Mouse (Mus musculus): ENCODE results near the gene Rrp15. TPM values are rescaled to one million over a fixed set of nuclear protein-coding genes. Genes with fewer than 3 reads are reported as not detected.

The Rrp15 gene
- polyA plus RNA-seq, 1 experiment = 16.1 TPM

DNA sequence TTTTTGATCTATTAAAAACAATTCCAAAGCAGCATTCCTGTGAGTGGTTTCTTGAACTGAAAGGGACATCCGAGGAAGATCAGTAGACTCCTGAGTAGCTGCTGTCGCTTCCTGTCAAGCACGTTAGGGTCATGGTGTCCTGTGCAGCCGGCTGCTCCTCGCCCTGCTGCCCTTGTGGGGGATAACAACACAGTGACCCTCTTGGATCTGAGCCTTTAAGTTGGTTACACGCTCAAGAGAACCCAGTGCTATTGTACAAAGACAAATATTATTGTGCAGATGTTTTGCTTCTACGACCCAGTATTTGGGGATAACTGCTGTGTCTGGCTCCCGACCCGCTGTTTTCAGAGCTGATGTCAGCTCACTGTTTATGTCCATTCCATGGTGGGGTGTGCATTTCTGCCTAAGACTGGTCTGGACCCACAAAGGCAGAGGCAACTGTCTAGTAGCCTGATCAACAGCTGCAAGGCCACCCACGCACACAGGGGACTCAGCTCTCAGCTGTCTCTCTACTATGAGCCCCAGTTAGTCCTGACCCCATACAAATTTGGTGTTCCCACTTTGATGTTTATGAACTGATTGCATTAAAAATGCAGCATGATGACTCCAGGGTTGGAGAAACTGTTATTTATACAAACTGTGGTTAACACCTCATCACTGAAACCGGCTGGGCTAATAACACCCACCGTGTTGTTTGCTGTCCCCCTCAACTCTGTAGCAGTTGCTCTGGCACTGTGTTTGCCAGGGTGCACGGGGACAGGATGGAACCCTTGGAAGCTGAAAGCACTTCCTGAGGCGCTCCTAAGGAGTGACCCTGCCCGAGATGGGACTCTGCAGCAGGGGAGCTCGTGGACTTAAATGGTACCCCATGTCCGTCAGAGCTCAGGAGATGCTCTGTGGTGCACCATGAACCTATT lies 33.9 kb downstream of the Rrp15 start:
- no peak for DNase-seq (ENCODE audit: extremely low spot score in 1 of 2, low spot score in 1 of 2)

DNA sequence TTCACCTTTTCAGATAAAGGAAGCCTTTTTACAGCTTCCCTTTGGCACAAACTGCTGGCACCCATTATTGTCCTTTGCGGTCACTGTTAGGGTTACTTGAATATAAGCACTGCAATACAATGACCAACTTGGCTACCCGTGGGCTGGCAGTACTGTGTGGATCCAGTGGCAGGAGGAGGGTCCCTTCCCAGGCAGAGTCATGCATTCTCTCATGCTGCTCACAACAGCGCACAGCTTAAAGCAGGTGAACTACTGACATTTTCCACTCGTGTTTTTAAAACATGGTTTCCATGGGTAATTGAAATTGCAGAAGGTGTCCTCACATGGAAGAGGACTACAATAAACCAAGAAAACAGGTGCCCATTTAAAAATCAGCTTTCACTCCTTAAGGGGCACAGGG lies 34.9 kb downstream of the Rrp15 start:
- no peak for DNase-seq (ENCODE audit: extremely low spot score in 1 of 2, low spot score in 1 of 2)

DNA sequence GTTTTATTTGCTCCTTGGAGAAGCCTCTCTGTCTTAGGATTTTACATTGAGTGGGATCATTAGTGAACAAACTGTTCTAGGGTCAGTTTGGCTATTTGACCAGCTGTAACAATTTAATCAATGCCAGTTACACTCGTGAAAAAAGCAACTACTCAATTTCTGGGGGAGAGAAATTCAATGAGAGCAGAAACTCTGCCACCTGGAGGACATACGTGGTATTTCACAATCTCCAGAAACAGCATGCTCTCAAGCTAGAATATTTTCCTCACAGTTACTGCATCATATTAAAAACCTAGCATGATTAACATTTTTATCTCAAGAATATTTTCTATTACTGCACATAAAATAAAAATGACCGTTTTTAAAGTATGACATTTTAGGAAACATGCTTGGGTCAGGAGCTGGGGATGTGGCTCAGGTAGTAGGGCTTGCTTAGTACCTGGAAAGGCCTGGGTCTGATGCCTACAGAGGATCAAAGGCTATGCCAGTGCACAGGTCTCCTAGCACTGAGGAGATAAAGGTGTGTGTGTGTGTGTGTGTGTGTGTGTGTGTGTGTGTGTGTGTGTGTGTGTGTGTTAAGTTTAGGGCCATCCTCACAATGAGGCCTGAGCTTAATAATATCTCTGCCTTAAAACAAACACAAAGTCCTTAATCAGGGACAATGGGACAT lies 36.2 kb downstream of the Rrp15 start:
- peak in 1 of 2 experiments; percentile 79 for DNase-seq (ENCODE audit: extremely low spot score in 1 of 2, low spot score in 1 of 2)

DNA sequence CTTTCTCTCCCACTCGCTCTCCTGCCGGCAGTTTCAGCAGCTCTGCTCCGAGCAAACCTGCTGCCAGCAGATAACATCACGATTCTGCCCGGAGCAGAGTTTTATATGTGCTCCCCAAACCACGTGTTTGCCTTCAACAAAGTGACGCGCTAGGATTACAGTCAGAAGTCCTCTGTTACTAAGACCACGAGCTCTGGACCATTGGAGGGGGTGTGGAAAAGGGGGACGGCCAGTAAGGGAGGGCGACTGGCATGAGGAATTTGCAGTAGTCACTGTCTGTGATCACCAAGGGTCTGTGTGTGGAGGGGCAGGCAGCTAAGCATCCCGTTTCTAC lies 43.3 kb downstream of the Rrp15 start, which contains the start of gene Tgfb2:
Gene Tgfb2 (minus strand): TSS at position 75 of the 334 bp plus-strand sequence.
- peak in 1 of 2 experiments; percentile 48 for DNase-seq (ENCODE audit: extremely low spot score in 1 of 2, low spot score in 1 of 2)

DNA sequence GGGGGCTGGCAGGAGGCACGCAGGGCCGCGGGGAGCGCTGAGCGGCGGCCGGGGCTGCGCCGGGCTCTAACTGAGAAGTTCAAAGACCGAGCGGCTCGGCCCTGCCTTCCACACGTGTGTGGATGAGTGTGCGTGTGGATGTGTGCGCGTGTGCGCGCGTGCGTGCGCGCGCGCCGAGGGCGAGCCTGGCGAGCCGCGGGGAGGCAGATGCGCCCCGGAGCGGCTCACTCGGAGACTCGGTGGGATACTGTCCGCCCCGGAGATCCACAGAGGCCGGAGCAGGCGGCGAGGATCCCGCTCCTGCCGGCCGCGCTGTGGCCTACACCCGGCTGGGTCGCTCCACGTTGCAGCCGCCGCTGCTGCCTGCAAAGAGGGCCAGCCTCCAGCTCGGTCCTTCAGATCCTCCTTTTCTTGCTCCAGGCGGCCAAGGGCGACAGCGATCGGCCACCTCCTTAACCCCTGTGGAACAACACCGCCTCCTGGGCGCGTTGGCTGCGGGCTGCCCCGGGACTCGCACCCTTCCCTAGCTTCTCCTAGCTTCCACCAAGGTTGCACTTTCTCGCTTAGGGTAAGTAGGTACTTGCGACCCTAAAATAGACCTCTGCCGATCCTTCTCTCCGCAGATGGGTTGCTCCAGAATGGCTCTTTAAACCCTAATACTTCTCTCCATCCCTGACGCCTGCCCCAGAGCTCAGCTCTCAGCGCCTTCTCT lies 43.8 kb downstream of the Rrp15 start:
- DNase-seq (ENCODE audit: extremely low spot score in 1 of 2, low spot score in 1 of 2) = peak in 1 of 2 experiments; percentile 45

DNA sequence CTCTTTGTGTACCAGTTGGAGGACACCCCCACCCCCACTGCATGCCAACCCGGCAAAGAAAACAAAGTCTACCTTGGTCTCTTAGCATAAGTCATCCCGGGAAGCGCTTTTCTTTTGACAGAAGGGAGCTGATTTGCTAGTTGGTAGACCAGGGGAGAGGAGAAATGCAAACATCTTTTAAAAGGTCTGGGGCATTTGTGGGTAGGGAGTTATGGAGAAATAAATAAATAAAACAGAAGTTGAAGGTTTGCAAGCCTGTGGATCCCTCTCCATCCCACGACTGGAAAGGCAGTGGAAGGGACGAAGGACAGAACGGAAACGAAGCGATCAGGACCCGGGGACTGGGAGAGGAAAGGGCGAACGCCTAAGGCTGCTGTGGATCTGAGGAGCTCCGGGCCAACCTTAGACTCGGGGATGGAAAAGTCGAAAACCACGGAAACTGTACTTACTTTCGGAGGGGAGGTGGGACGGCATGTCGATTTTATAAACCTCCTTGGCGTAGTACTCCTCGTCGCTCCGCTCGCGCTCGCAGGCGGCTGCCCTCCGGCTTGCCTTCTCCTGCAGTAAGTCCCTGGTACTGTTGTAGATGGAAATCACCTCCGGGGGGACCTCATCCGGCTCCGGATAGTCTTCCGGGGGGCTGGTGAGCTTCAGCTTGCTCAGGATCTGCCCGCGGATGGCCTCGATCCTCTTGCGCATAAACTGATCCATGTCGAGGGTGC lies 45.0 kb downstream of the Rrp15 start:
- no peak for DNase-seq (ENCODE audit: extremely low spot score in 1 of 2, low spot score in 1 of 2)

DNA sequence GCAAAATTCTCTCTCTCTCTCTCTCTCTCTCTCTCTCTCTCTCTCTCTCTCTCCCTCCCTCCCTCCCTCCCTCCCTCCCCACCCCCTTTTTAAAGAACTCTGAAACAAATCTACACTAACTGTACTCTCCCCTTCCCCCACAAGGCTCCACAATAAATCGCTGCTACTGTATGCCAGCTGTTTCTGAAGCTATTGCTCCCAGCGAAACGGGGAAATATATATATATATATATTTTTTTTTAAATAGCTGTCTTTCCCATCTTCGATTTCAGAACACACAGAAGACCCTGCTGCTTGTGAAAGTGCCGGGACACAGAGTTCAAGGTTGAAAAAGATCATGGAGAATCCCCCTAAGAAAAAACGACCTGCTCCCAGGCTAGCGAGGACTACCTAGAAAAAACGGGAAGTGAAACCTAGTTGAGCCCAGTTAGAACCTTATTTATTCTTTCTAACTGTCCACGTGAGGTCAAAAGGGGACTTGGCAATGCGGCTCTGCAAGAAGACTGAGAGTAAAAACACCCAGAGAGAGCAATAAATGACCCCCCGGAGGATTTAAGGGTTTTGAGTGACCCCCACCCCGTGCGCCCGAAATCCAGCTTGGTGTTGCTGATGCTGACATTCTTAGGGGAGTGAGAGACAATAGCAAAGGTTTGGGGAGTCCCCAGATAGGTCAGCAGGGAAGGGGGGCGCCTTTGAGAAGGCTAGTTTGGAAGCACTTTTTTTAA lies 45.7 kb downstream of the Rrp15 start:
- no peak for DNase-seq (ENCODE audit: extremely low spot score in 1 of 2, low spot score in 1 of 2)

DNA sequence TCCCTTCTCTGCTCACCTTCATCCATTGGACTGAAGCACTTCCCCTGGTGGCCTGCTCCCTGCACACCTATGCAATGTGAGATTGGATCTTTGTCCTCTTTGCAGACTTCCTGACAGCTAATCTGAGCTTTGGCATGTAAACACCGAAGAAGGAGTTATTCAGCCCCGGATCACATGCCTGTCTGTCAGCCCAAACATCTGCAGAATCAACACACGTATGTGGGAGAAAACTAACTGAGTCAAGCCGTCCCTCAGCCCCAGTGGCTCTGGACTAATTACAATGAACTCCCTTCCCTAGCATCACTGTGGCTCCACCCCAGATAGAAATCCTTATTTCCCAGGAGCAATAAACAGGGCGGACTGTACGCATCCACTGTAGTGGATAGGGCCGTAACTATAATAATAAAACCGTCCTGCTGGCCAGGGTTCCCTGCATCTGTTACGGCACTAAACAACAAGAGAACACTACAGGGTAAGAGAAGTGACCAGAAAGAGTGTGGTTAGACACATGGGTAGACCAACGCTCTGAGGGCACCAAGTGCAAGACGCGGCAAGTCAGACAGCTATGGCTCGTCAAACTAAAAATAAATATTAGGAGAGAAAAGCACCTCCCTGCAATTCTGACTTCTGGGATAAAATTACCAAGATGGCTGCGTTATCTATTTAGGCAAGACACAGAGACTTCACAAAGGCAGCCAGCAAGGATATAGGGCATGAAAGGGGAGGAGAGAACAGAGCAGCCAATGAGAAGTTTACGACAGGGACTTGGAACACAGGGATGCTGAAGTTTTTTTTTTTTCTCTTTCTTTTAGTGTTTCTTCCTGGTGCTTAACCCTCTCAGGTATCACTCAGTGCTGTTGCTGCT lies 46.5 kb downstream of the Rrp15 start:
- DNase-seq (ENCODE audit: extremely low spot score in 1 of 2, low spot score in 1 of 2) = no peak

DNA sequence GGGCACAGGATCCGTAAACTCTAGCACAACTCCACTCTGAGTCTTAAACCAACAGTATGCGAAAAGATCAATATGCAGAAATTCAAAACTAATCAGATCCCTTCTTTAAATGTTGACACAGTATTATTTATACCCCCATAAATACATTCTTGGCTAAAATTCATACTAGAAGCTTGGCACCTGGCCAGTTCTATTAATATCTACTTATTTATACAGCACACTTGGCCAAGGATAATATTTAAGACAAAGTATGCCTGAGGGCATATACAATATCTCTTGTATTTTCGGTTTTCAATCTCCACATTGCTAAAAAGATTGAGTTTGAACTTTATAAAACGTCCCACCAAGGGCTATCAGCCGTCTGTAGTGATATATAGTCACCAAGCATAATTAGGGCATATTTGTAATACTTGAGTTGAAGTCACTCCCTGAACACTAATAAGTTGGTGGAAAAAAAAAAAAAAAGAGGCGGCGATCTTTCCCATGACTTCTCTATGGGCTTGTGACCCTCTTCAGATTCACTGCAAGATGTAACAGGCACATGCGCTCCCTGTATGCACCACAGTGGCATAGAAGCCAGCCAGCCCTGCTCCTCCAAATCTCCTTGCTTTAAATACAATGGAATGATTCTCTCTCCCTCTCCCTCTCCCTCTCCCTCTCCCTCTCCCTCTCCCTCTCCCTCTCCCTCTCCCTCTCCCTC lies 47.8 kb downstream of the Rrp15 start:
- no peak for DNase-seq (ENCODE audit: extremely low spot score in 1 of 2, low spot score in 1 of 2)

DNA sequence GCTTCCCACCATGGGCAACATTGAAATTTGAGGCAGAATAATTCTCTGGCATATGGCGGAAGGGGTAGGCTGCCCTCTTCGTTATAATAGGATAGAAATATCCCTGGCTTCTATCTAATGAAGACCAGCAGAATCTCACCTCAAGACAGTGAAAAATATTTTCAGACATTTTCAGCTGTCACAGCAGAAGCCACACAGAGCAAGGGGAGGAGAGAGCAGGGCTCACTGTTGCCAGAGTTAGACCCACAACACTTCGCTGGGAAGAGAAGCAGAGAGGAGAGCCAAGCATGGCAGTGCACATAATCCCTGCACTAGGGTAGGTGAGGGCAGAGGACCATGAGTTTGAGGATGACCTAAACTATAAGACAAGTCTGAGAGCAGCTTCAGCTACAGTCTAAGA lies 48.7 kb downstream of the Rrp15 start:
- no peak for DNase-seq (ENCODE audit: extremely low spot score in 1 of 2, low spot score in 1 of 2)

DNA sequence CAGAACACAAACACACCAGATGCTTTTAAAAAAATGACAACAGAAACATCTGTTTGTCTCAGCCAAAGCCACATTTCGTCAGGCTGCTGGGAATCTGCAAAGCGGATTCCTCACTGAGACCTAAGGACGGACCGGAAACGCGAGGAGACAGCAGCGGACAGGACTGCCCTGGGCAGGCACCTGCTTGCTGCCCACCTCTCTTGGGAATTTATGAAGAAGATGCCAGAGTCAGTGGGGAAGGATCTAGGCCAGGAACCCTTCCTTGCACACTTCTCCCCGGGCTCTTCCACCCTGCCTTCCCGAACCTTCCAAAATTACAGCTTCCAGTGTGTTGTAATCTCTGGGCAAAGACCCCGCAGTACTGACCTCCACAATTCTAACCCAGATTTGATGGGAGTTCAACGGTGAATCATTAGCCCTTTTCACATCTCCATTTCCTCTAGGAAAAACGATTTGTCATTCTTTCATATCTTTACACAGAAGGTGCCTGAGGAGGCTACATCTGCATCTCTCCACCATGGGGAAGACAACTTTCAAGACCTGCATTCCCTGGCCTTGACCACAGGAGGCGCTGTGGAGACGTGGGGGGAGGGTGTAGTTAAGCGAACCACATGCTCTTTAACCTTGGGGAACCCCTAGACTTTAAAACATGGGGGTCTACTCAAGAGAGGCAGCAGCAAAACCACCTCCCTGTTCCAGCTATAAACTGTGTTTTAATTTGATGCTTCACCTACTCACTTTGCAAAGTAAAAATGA lies 50.4 kb downstream of the Rrp15 start:
- no peak for DNase-seq (ENCODE audit: extremely low spot score in 1 of 2, low spot score in 1 of 2)

DNA sequence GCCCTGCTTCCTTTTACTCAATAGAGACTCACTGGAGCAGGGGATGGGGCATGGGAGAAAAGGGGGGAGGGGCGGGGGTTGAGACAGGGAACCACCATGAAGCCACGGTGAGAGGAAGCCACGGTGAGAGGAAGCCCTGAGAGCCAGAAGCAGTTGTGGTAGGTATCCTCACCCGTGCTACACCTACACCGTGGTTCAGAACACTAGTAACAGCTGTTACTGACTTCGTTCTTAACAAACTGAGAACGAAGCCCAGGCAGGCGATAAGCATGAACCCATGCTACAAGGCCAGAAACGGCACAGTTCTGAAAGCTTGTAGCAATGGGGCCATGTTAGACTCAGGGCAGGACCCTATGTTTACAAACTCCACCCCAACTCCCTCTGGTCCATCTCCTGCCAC lies 52.9 kb downstream of the Rrp15 start:
- DNase-seq (ENCODE audit: extremely low spot score in 1 of 2, low spot score in 1 of 2) = no peak

DNA sequence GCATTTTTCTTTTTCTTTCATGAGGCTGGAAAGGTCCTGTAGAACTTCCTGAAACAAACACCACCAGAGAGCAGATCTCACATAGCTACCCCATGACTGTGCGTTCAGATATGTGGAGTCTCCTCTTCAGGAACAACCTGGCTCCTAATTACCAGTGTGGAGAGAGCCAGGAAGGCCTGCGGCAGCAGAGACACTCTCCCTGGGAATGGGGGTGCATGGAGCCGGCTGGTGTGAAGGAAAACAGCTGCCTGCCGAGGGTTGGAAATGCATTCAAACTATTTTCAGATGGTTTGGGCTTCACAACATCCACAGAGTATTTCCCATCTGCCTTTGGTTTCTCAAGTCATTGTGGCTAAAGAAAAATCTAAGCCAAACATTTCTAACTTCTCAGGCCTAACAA lies 53.8 kb downstream of the Rrp15 start:
- peak in 1 of 2 experiments; percentile 35 for DNase-seq (ENCODE audit: extremely low spot score in 1 of 2, low spot score in 1 of 2)

DNA sequence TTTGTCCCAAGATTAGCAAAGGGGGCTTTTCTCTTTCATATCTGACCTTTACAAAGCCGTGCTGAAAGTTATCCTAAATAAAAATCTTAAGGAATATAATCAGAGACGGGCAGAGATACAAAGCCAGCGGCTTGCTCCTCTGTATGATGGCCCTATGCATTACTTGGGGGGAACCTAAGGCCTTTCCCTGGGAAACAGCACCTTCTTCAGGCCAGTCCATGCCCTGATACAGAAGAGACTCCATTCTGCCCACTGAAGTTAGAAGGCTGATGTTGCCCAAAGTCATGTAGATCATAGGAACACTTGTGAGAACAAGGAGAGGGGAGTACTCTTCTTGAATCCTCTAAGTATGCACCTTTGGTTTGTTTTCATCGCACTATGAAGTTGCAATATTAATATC lies 56.8 kb downstream of the Rrp15 start:
- no peak for DNase-seq (ENCODE audit: extremely low spot score in 1 of 2, low spot score in 1 of 2)

DNA sequence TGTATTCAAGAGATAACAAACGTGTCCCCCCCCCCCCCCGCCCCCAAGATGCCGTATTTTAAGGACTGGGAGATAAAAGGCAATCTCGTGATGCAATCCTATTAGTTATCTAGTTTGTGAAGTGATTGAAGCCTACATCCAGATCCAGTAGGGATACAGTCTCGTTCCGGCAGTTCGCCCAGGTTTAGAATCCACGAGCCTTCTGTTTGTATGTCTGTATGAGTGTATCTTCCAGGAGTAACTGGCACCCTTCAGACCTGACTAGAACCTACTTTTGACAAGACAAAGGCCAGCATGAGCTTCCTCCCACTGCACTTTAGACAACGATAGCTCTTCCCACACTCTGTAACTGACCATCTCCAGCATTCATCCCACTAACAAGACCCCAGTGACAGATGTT lies 57.5 kb downstream of the Rrp15 start:
- DNase-seq (ENCODE audit: extremely low spot score in 1 of 2, low spot score in 1 of 2) = no peak

DNA sequence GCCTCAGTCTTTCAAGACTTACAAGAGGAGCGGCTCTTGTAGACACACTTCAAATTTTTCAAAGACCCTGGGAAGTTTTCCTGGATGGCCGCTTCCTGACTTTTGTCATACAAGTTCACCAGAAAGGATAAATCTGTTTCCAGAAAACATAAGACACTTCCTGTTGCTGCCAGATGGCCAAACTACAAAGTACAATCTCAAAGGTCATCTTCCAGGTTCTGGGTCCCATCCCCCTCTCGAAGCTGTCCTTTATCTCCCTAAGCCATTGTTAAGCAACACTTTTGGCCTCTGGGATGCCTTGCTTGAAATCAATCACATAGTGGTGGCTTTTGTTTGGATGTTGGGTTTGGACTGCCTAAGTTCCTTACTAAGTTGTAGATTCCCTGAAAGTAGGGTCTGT lies 65.1 kb downstream of the Rrp15 start:
- DNase-seq (ENCODE audit: extremely low spot score in 1 of 2, low spot score in 1 of 2) = no peak

DNA sequence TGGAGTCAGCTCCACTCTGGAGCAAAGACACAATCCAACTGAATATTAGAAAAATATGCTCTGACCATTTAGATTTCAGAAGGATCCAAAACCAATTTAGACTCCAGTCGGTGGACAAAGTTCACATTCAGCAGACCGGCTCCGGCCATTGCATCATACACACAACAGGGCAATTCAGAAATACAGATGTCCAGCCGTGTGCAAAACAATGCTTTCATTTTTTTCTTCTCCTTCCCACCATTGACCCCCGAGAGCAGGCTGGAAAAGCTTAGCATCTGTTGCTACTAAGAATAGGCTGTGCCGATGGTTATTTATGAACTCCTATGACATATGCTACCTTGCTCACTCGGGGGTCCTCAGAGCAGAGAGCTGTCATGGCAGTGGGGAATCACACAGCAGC lies 66.6 kb downstream of the Rrp15 start:
- no peak for DNase-seq (ENCODE audit: extremely low spot score in 1 of 2, low spot score in 1 of 2)

DNA sequence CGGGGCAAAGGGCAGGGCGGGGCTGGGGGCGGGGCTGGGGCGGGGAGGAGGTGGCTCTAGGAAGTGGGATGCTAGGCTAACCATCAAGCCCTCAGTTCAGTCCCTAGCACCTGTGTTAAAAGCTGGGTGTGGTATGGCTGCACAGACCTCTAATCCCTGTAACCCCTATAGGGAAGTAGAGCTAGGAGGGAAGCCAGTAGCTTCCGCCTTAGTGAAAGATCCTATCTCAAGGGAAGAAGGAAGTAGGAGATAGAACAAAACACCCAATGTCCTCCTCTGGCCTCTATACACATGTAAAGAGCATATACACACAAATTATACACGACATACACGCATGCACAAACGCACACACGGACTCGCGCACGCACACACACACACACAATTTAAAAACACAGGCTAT lies 71.5 kb downstream of the Rrp15 start:
- DNase-seq (ENCODE audit: extremely low spot score in 1 of 2, low spot score in 1 of 2) = no peak
